Comparison of ENCODE assay signal across 8 mouse cellular contexts in genomic region chr7:66528881-66529280, GRCm38 (mm10).
DNase-seq lines count a peak whose midpoint lies in the region.

No protein-coding gene starts in this region.

- DNase-seq in kidney, adult 11 months, result peak; percentile 13
- DNase-seq in kidney, adult 8-10 months, result no peak
- DNase-seq in adrenal gland, postnatal 36 days, result peak; percentile 52 to 71
- DNase-seq in heart, postnatal 4 days, result peak; percentile 77
- DNase-seq in lung, postnatal 25 days (ENCODE audit: low spot score), result peak; percentile 71
- DNase-seq in right cerebral cortex, adult 18-20 months, result no peak
- no peak for DNase-seq in right cerebral cortex, postnatal 14 days
- no peak for DNase-seq in retina, postnatal 1 day

Comparison
In these comparisons a context has a peak if more than half of its experiments do, and no peak if none do; other contexts are left out.
1. DNase-seq: peak in kidney, adult 11 months (single experiment), adrenal gland, postnatal 36 days (2 of 2), heart, postnatal 4 days (single experiment) and lung, postnatal 25 days (single experiment); none in kidney, adult 8-10 months (0 of 2), right cerebral cortex, adult 18-20 months (single experiment), right cerebral cortex, postnatal 14 days (single experiment) and retina, postnatal 1 day (single experiment).